ENCODE assay signal across 21 mouse cellular contexts in the genomic region with DNA sequence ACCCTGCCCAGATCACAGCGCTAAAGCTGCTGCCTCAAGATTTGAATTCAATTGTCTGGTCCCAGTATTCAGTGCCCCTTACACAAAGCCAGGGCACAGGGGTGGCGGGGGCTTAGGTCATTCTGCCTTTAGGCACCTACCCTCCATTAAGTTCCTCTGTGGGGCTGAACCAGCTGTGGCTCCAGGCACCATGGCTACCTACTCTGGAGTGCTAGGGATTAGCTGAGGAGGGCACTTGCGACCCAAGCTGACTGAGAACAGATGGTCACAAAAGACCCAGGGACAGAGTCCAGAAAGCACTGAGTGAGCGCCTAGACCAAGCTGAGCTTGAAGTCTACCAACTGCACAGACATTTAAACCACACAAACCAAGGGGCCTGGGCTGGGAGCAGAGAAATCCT. TPM values are rescaled to one million over a fixed set of nuclear protein-coding genes. Genes with fewer than 3 reads are reported as not detected.
DNase-seq lines count a peak whose midpoint lies in the region; ATAC-seq and TF ChIP-seq lines count a peak whose summit lies in the region.
"Had no signal": no experiment of that assay in that cellular context is flagged by ENCODE, and none has a peak within 500 bp of the region (broad histone marks: within the 10 kb centered on the region; RNA-seq: fewer than 3 reads in every experiment).

No protein-coding gene starts in this region.

- H3K36me3 ChIP-seq in forebrain, embryonic 13.5 days (ENCODE audit: poor library complexity, severe bottlenecking) = peaks cover 100% of the 10 kb centered on the region
- H3K36me3 ChIP-seq in forebrain, postnatal 0 days (ENCODE audit: insufficient read depth) = peaks cover 93% of the 10 kb centered on the region
- peaks cover 91% of the 10 kb centered on the region for H3K36me3 ChIP-seq in hindbrain, embryonic 12.5 days

- 61% methylated on average over 4 of the region's 4 CpGs for WGBS in forebrain, embryonic 13.5 days
- WGBS in forebrain, postnatal 0 days = 53% methylated on average over 4 of the region's 4 CpGs
- WGBS in hindbrain, embryonic 12.5 days = 63% methylated on average over 4 of the region's 4 CpGs

- no peak for DNase-seq in forebrain, postnatal 0 days
- DNase-seq in left cerebral cortex, adult 2 months (ENCODE audit: extremely low spot score in 1 of 2, low spot score in 2 of 2) = no peak
- no peak for DNase-seq in left cerebral cortex, postnatal 14 days (ENCODE audit: low spot score in 2 of 2)
- peak; percentile 61 for DNase-seq in retina, postnatal 1 day
- no peak for DNase-seq in gastrocnemius, postnatal 10 days
- DNase-seq in layer of hippocampus, adult 18-20 months (ENCODE audit: low spot score in 2 of 2) = no peak
- DNase-seq: B cell, adult 2 months; thymus, adult 2 months had no signal

- no peak for ATAC-seq in forebrain, embryonic 13.5 days
- no peak for ATAC-seq in forebrain, postnatal 0 days
- peak; percentile 14; the same call in 1 of the 2 replicates for ATAC-seq in hindbrain, embryonic 12.5 days (ENCODE audit: low FRiP score)
- ATAC-seq: inflammation-experienced regulatory T-cells, adult 6 months had no signal

- no peak for TF ChIP-seq CTCF in forebrain, postnatal 0 days (IDR thresholded peaks at IDR 0.05; ENCODE audit: low read depth)
- TF ChIP-seq CTCF in left cerebral cortex, adult 2 months (IDR thresholded peaks at IDR 0.05) = no peak

- peak overlapping the region; percentile 38; the same call in 1 of the 2 replicates for H3K27ac ChIP-seq in forebrain, embryonic 13.5 days
- no peak overlapping the region for H3K27ac ChIP-seq in forebrain, postnatal 0 days (ENCODE audit: low read depth, low read length)
- H3K27ac ChIP-seq in left cerebral cortex, adult 2 months = peak overlapping the region; percentile 74; the same call in 1 of the 2 replicates
- 0 out of 2 replicates have a peak overlapping the region, but pooled peaks have one; percentile 19 for H3K27ac ChIP-seq in hindbrain, embryonic 12.5 days
- H3K27ac ChIP-seq: kidney, postnatal 0 days; liver, embryonic 15.5 days had no signal

- intact Hi-C loops in left cerebral cortex, adult 2 months (cut with DNase I) = no loop called here
- intact Hi-C loops in left cerebral cortex, postnatal 14 days (cut with DNase I) = no loop called here

- no peaks in the 10 kb centered on the region for H3K9me3 ChIP-seq in forebrain, embryonic 13.5 days (replicated peaks)
- no peaks in the 10 kb centered on the region for H3K9me3 ChIP-seq in forebrain, postnatal 0 days (ENCODE audit: low read length)
- no peaks in the 10 kb centered on the region for H3K9me3 ChIP-seq in hindbrain, embryonic 12.5 days (replicated peaks)
- H3K9me3 ChIP-seq: G1E; liver, embryonic 15.5 days had no signal

- H3K4me3 ChIP-seq in forebrain, embryonic 13.5 days = no peak overlapping the region
- no peak overlapping the region for H3K4me3 ChIP-seq in forebrain, postnatal 0 days (ENCODE audit: low read depth, low read length)
- no peak overlapping the region for H3K4me3 ChIP-seq in left cerebral cortex, adult 2 months
- no peak overlapping the region for H3K4me3 ChIP-seq in hindbrain, embryonic 12.5 days
- H3K4me3 ChIP-seq: liver, embryonic 15.5 days; myocyte had no signal

- no peak overlapping the region for H3K9ac ChIP-seq in forebrain, embryonic 13.5 days
- no peak overlapping the region for H3K9ac ChIP-seq in forebrain, postnatal 0 days
- H3K9ac ChIP-seq in hindbrain, embryonic 12.5 days = no peak overlapping the region
- H3K9ac ChIP-seq: liver, embryonic 15.5 days had no signal

- no peak overlapping the region for H3K4me2 ChIP-seq in forebrain, embryonic 13.5 days
- H3K4me2 ChIP-seq in forebrain, postnatal 0 days (ENCODE audit: low read depth) = no peak overlapping the region
- H3K4me2 ChIP-seq in hindbrain, embryonic 12.5 days (replicated peaks) = no peak overlapping the region
- H3K4me2 ChIP-seq: liver, embryonic 15.5 days had no signal

- H3K27me3 ChIP-seq in forebrain, embryonic 13.5 days = no peaks in the 10 kb centered on the region
- no peaks in the 10 kb centered on the region for H3K27me3 ChIP-seq in forebrain, postnatal 0 days (ENCODE audit: insufficient read depth, low read length)
- H3K27me3 ChIP-seq in hindbrain, embryonic 12.5 days = no peaks in the 10 kb centered on the region
- H3K27me3 ChIP-seq: liver, embryonic 15.5 days had no signal

- H3K4me1 ChIP-seq in forebrain, embryonic 13.5 days = peaks cover 10% of the 10 kb centered on the region
- H3K4me1 ChIP-seq in forebrain, postnatal 0 days (ENCODE audit: insufficient read depth) = no peaks in the 10 kb centered on the region
- peaks cover 14% of the 10 kb centered on the region for H3K4me1 ChIP-seq in hindbrain, embryonic 12.5 days
- H3K4me1 ChIP-seq: liver, embryonic 15.5 days had no signal

RNA-seq across cellular contexts. Expression of a gene that starts 22.6 kb away (rescaled TPM):
- polyA plus RNA-seq in forebrain, embryonic 13.5 days (2015; fragmentation: Nextera tagmentation; extraction: Ambion mirVana) = 276 and 292 TPM in 2 replicates
- total RNA-seq in forebrain, postnatal 0 days (2014; rRNA removed) = 568 and 711 TPM in 2 replicates
- 196 and 250 TPM in 2 replicates for polyA plus RNA-seq in forebrain, postnatal 0 days (2015; fragmentation: Nextera tagmentation; extraction: Ambion mirVana)
- 100 to 1,000 TPM; 645 to 696 TPM for total RNA-seq in left cerebral cortex, adult 2 months (2021)
- 100 to 1,000 TPM; 644 to 661 TPM for total RNA-seq in left cerebral cortex, postnatal 14 days (2021)
- 316 and 326 TPM in 2 replicates for polyA plus RNA-seq in hindbrain, embryonic 12.5 days (2016; fragmentation: Nextera tagmentation; extraction: Ambion mirVana)
- total RNA-seq in gastrocnemius, postnatal 10 days (2021) = 10 to 100 TPM; 64.1 to 94.7 TPM
- total RNA-seq in layer of hippocampus, adult 18-20 months (2021) = 100 to 1,000 TPM; 608 to 624 TPM

RNA-seq across cellular contexts. Expression of a gene that starts 58.5 kb away (rescaled TPM):
- 0.14 TPM in 1 of 2 replicates, not detected in the other for polyA plus RNA-seq in forebrain, embryonic 13.5 days (2015; fragmentation: Nextera tagmentation; extraction: Ambion mirVana)
- not detected in 2 replicates for total RNA-seq in forebrain, postnatal 0 days (2014; rRNA removed)
- 0.13 and 0.16 TPM in 2 replicates for polyA plus RNA-seq in forebrain, postnatal 0 days (2015; fragmentation: Nextera tagmentation; extraction: Ambion mirVana)
- total RNA-seq in left cerebral cortex, adult 2 months (2021) = not detected
- total RNA-seq in left cerebral cortex, postnatal 14 days (2021) = not detected
- not detected in 2 replicates for polyA plus RNA-seq in hindbrain, embryonic 12.5 days (2016; fragmentation: Nextera tagmentation; extraction: Ambion mirVana)
- not detected for total RNA-seq in gastrocnemius, postnatal 10 days (2021)
- not detected for total RNA-seq in layer of hippocampus, adult 18-20 months (2021)
- total RNA-seq: adrenal gland, postnatal 36 days; common myeloid progenitor, adult 5-6 weeks; G1E; layer of hippocampus, postnatal 25 days had no signal
- polyA plus RNA-seq: embryonic facial prominence, embryonic 14.5 days; frontal cortex, adult 2 months; G1E; inflammation-experienced regulatory T-cells, adult 6 months; kidney, postnatal 0 days; limb, embryonic 11.5 days; liver, embryonic 15.5 days; myocyte had no signal
